Mouse (Mus musculus): Measurements from ENCODE around the gene Tbrg4. TPM values are rescaled to one million over a fixed set of nuclear protein-coding genes. Genes with fewer than 3 reads are reported as not detected.

The Tbrg4 gene
- polyA plus RNA-seq, 1 experiment: 101 TPM

GRCm38 (mm10) chr11:6581560-6581959, 44.3 kb downstream of the Tbrg4 start:
- Histone ChIP-seq H3K4me1 (ENCODE audit: control insufficient read depth, insufficient read depth, insufficient read length, low read length) (no peaks in the 10 kb centered on the region), H3K4me3 (ENCODE audit: low read depth, low read length) (no peak overlapping the region), H3K27ac (ENCODE audit: insufficient read depth, low read depth, low read length) (no peak overlapping the region), H3K36me3 (ENCODE audit: control insufficient read depth, insufficient read depth, low read length) (peaks cover 8% of the 10 kb centered on the region), H3K27me3 (ENCODE audit: control insufficient read depth, insufficient read depth, low read length) (no peaks in the 10 kb centered on the region)
- no peak for TF ChIP-seq POLR2A (IDR thresholded peaks at IDR 0.05; ENCODE audit: low read depth, low read length)
- no peak for TF ChIP-seq CTCF (IDR thresholded peaks at IDR 0.05; ENCODE audit: extremely low read depth, insufficient read length, insufficient replicate concordance, low read depth, low read length)
- WGBS: 93% methylated on average over 2 of the region's 2 CpGs

GRCm38 (mm10) chr11:6580065-6580750, 45.7 kb downstream of the Tbrg4 start:
- TF ChIP-seq POLR2A (IDR thresholded peaks at IDR 0.05; ENCODE audit: low read depth, low read length): no peak
- no peak for TF ChIP-seq CTCF (IDR thresholded peaks at IDR 0.05; ENCODE audit: extremely low read depth, insufficient read length, insufficient replicate concordance, low read depth, low read length)
- H3K4me3 ChIP-seq (ENCODE audit: low read depth, low read length): no peak overlapping the region
- no peaks in the 10 kb centered on the region for H3K4me1 ChIP-seq (ENCODE audit: control insufficient read depth, insufficient read depth, insufficient read length, low read length)
- no peak overlapping the region for H3K27ac ChIP-seq (ENCODE audit: insufficient read depth, low read depth, low read length)
- H3K36me3 ChIP-seq (ENCODE audit: control insufficient read depth, insufficient read depth, low read length): peaks cover 8% of the 10 kb centered on the region
- H3K27me3 ChIP-seq (ENCODE audit: control insufficient read depth, insufficient read depth, low read length): no peaks in the 10 kb centered on the region
- 75% methylated on average over 4 of the region's 4 CpGs for WGBS

- no peaks in the 10 kb centered on the region for H3K4me1 ChIP-seq (ENCODE audit: control insufficient read depth, insufficient read depth, insufficient read length, low read length)
- H3K4me3 ChIP-seq (ENCODE audit: low read depth, low read length): no peak overlapping the region
- no peaks in the 10 kb centered on the region for H3K27me3 ChIP-seq (ENCODE audit: control insufficient read depth, insufficient read depth, low read length)
- TF ChIP-seq POLR2A (IDR thresholded peaks at IDR 0.05; ENCODE audit: low read depth, low read length) (no peak), CTCF (IDR thresholded peaks at IDR 0.05; ENCODE audit: extremely low read depth, insufficient read length, insufficient replicate concordance, low read depth, low read length) (no peak)
- 89% methylated on average over 7 of the region's 7 CpGs for WGBS
- H3K27ac ChIP-seq (ENCODE audit: insufficient read depth, low read depth, low read length): no peak overlapping the region
- H3K36me3 ChIP-seq (ENCODE audit: control insufficient read depth, insufficient read depth, low read length): peaks cover 2% of the 10 kb centered on the region; the same call in 1 of the 2 replicates
Measured at GRCm38 (mm10) chr11:6579361-6579760, 46.5 kb downstream of the Tbrg4 start.

- H3K27me3 ChIP-seq (ENCODE audit: control insufficient read depth, insufficient read depth, low read length): no peaks in the 10 kb centered on the region
- peaks cover 4% of the 10 kb centered on the region; the same call in 1 of the 2 replicates for H3K36me3 ChIP-seq (ENCODE audit: control insufficient read depth, insufficient read depth, low read length)
- no peak overlapping the region for H3K4me3 ChIP-seq (ENCODE audit: low read depth, low read length)
- WGBS: 87% methylated on average over 3 of the region's 3 CpGs
- H3K4me1 ChIP-seq (ENCODE audit: control insufficient read depth, insufficient read depth, insufficient read length, low read length): no peaks in the 10 kb centered on the region
- TF ChIP-seq CTCF (IDR thresholded peaks at IDR 0.05; ENCODE audit: extremely low read depth, insufficient read length, insufficient replicate concordance, low read depth, low read length) (no peak), POLR2A (IDR thresholded peaks at IDR 0.05; ENCODE audit: low read depth, low read length) (no peak)
- H3K27ac ChIP-seq (ENCODE audit: insufficient read depth, low read depth, low read length): no peak overlapping the region
Measured at GRCm38 (mm10) chr11:6576151-6576550, 49.7 kb downstream of the Tbrg4 start.

- WGBS: 56% methylated on average over 3 of the region's 3 CpGs
- Histone ChIP-seq H3K4me1 (ENCODE audit: control insufficient read depth, insufficient read depth, insufficient read length, low read length) (0 out of 2 replicates have a peak, but pooled peaks cover 3% of the 10 kb centered on the region), H3K27ac (ENCODE audit: insufficient read depth, low read depth, low read length) (no peak overlapping the region), H3K36me3 (ENCODE audit: control insufficient read depth, insufficient read depth, low read length) (peaks cover 9% of the 10 kb centered on the region), H3K4me3 (ENCODE audit: low read depth, low read length) (no peak overlapping the region), H3K27me3 (ENCODE audit: control insufficient read depth, insufficient read depth, low read length) (no peaks in the 10 kb centered on the region)
- TF ChIP-seq CTCF (IDR thresholded peaks at IDR 0.05; ENCODE audit: extremely low read depth, insufficient read length, insufficient replicate concordance, low read depth, low read length): no peak
- no peak for TF ChIP-seq POLR2A (IDR thresholded peaks at IDR 0.05; ENCODE audit: low read depth, low read length)
Measured at GRCm38 (mm10) chr11:6569410-6569777, 56.5 kb downstream of the Tbrg4 start.

GRCm38 (mm10) chr11:6568584-6569409, 57.1 kb downstream of the Tbrg4 start:
- 70% methylated on average over 11 of the region's 11 CpGs for WGBS
- Histone ChIP-seq H3K36me3 (ENCODE audit: control insufficient read depth, insufficient read depth, low read length) (peaks cover 11% of the 10 kb centered on the region), H3K27ac (ENCODE audit: insufficient read depth, low read depth, low read length) (no peak overlapping the region)

GRCm38 (mm10) chr11:6567951-6568350, 57.9 kb downstream of the Tbrg4 start:
- H3K4me1 ChIP-seq (ENCODE audit: control insufficient read depth, insufficient read depth, insufficient read length, low read length): 0 out of 2 replicates have a peak, but pooled peaks cover 3% of the 10 kb centered on the region
- TF ChIP-seq CTCF (IDR thresholded peaks at IDR 0.05; ENCODE audit: extremely low read depth, insufficient read length, insufficient replicate concordance, low read depth, low read length): no peak
- TF ChIP-seq POLR2A (IDR thresholded peaks at IDR 0.05; ENCODE audit: low read depth, low read length): no peak

More at GRCm38 (mm10) chr11:6568584-6569409, 57.1 kb downstream of the Tbrg4 start:
- 0 out of 2 replicates have a peak, but pooled peaks cover 3% of the 10 kb centered on the region for H3K4me1 ChIP-seq (ENCODE audit: control insufficient read depth, insufficient read depth, insufficient read length, low read length)
- no peaks in the 10 kb centered on the region for H3K27me3 ChIP-seq (ENCODE audit: control insufficient read depth, insufficient read depth, low read length)
- TF ChIP-seq POLR2A (IDR thresholded peaks at IDR 0.05; ENCODE audit: low read depth, low read length) (no peak), CTCF (IDR thresholded peaks at IDR 0.05; ENCODE audit: extremely low read depth, insufficient read length, insufficient replicate concordance, low read depth, low read length) (no peak)
- H3K4me3 ChIP-seq (ENCODE audit: low read depth, low read length): no peak overlapping the region

More at GRCm38 (mm10) chr11:6567951-6568350, 57.9 kb downstream of the Tbrg4 start:
- WGBS: 82% methylated on average over 8 of the region's 8 CpGs
- Histone ChIP-seq H3K4me3 (ENCODE audit: low read depth, low read length) (no peak overlapping the region), H3K36me3 (ENCODE audit: control insufficient read depth, insufficient read depth, low read length) (peaks cover 14% of the 10 kb centered on the region), H3K27me3 (ENCODE audit: control insufficient read depth, insufficient read depth, low read length) (no peaks in the 10 kb centered on the region), H3K27ac (ENCODE audit: insufficient read depth, low read depth, low read length) (no peak overlapping the region)
